In genomic region chr6:29685952-29686351, GRCm38 (mm10) we compare ENCODE assay signal across 15 mouse cellular contexts. TPM values are rescaled to one million over a fixed set of nuclear protein-coding genes. Genes with fewer than 3 reads are reported as not detected.
"Had no signal": no experiment of that assay in that cellular context is flagged by ENCODE, and none has a peak within 500 bp of the region (broad histone marks: within the 10 kb centered on the region; RNA-seq: fewer than 3 reads in every experiment).

No protein-coding gene starts in this region.

- H3K9ac ChIP-seq: liver, embryonic 15.5 days; midbrain, embryonic 13.5 days; neural tube, embryonic 13.5 days had no signal

- H3K27ac ChIP-seq: kidney, postnatal 0 days; layer of hippocampus, adult 2 months; liver, embryonic 15.5 days; midbrain, embryonic 13.5 days; neural tube, embryonic 13.5 days had no signal

- ATAC-seq: lung, postnatal 0 days; midbrain, embryonic 13.5 days had no signal

- H3K9me3 ChIP-seq: liver, embryonic 15.5 days; midbrain, embryonic 13.5 days; neural tube, embryonic 13.5 days had no signal

- H3K27me3 ChIP-seq: midbrain, embryonic 13.5 days; neural tube, embryonic 13.5 days had no signal

- H3K36me3 ChIP-seq: liver, embryonic 15.5 days; midbrain, embryonic 13.5 days; neural tube, embryonic 13.5 days had no signal

- H3K4me2 ChIP-seq: liver, embryonic 11.5 days; liver, embryonic 15.5 days; midbrain, embryonic 13.5 days; neural tube, embryonic 13.5 days had no signal

- H3K4me3 ChIP-seq: layer of hippocampus, adult 2 months; liver, embryonic 15.5 days; midbrain, embryonic 13.5 days; neural tube, embryonic 13.5 days had no signal

- H3K4me1 ChIP-seq: midbrain, embryonic 13.5 days; neural tube, embryonic 13.5 days had no signal

- DNase-seq: kidney, adult 8-10 months; kidney, postnatal 4 days; lung, adult 2 months; lung, postnatal 36 days; retina, postnatal 1 day; right cerebral cortex, postnatal 4 days; spleen, adult 18-20 months had no signal

RNA-seq across cellular contexts. Expression of gene Smo, which starts 49.4 kb away (rescaled TPM):
- total RNA-seq: monocyte, adult 5-6 weeks had no signal
